Mouse (Mus musculus) CH12.LX (cell line): ENCODE measurements at regions not wholly inside any gene's neighbourhood (a gene's known extent, or its start where the extent isn't known, plus 50 kb on each side); places are given as distances from the start of the nearest gene placed in this dataset.

Experiments used
- MYC ChIP-seq: IDR thresholded peaks from 2 replicates; pipeline ENCODE4 v1.6.1; 2011; ENCODE audit warnings: low read depth, mild to moderate bottlenecking, improper control_type of control experiment, low read length
- USF2 ChIP-seq: conservative IDR thresholded peaks from 2 replicates; pipeline ENCODE4 v1.6.1; 2011; ENCODE audit warnings: low read depth, low read length, improper control_type of control experiment

DNA sequence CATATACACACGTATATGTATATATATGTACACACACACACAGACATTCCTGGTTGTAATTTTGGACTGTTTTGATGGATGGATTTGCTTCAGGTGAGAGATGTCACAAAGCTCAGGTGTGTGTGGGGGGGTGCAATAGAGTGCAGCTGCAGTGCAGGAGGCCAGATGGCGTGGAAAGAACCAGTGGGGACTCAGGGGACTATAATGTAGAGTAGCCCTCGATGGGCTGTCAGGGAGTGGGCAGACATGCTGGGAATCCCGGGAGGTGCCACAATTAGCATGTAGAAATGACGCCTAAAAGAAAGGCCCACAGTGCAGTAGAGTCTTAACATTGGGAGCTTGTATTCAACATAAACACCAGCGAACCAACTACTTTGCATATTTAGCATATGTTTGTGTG is 763.5 kb upstream of the Car8 start:
- TF ChIP-seq MYC: no peak
- no peak for TF ChIP-seq USF2
